Mouse (Mus musculus): ENCODE measurements around the gene Rsrc1.

GRCm38 (mm10) chr3:67372194-67372593 lies 391.0 kb downstream of the Rsrc1 start:
- TF ChIP-seq CTCF (IDR thresholded peaks at IDR 0.05; ENCODE audit: borderline replicate concordance, extremely low read depth, insufficient read depth, insufficient read length) (no peak), POLR2A (IDR thresholded peaks at IDR 0.05; ENCODE audit: borderline replicate concordance, extremely low read depth, insufficient read depth, insufficient read length, poor library complexity, severe bottlenecking) (no peak)

Data from brain, embryonic 14.5 days (tissue).